Mouse (Mus musculus): ENCODE data around the gene Mvp. TPM values are rescaled to one million over a fixed set of nuclear protein-coding genes. Genes with fewer than 3 reads are reported as not detected.

Mvp gene
- polyA plus RNA-seq, 1 experiment from 2014 or later: 3.0 TPM

DNA sequence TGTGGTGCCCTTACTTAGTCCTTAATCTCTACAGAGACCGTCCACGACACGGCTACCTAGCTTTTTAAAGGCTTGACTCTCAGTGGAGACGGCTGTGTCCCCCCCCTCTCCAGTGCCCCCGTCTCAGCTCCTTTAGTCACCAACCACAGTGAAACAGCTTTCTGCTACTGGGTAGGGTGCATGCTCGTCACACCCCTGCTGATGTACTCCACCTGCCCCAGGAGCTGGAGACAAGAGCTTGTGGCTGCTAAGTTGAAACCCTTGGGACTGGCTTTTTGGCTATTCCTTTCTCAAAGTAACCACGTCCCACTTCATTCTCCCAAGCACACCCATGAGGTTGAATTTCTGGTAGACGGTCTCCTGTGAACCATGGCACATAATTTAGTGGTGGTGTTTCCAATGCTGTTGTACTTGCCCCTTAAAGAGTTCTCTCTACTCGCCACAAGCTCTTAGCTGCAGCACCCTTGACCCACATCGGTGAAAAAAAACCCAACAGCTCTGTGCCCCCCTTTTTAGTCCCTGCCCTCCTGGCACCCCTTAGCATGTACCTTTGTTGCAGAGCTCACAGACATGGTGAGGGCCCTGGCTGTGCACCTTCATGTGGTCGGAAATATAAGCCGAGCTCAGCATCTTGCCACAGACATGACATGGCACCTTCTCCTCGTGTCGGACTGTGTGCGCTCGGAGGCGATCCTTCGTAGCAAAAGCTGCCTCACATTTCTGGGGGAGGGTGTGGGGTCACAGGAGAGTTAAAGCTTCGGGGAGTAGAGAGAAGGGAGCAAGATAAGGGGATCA, 9.7 kb upstream of the Mvp start:
- 38% methylated on average over 19 of the region's 19 CpGs for WGBS
- Histone ChIP-seq H3K4me3 (peak overlapping the region; percentile 88), H3K27ac (replicated peaks) (peak overlapping the region; percentile 100), H3K4me1 (peaks cover 76% of the 10 kb centered on the region), H3K9me3 (replicated peaks) (no peaks in the 10 kb centered on the region), H3K36me3 (peaks cover 58% of the 10 kb centered on the region), H3K27me3 (ENCODE audit: low read depth, poor library complexity, severe bottlenecking) (no peaks in the 10 kb centered on the region)
- no peak for DNase-seq (ENCODE audit: low spot score)

DNA sequence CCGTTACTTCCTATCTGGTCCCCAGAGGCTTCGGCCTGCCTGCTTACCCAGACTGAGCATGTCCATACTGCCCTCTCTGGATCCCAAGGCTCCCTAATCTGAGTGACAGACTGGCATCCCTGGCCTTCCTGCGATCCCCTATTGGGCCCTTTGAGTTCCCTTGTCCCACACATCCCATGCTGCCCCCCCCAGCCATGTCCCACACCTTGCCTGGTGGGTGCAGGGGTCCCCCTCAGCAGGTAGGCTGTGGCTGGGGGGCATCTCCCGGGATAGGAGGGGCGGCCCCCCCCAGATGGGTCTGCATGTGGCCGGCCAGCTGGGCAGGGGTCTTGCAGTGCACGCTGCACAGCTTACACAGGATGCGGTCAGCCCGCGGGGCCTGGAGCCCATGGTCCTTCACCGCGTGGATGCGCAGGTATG, 8.9 kb upstream of the Mvp start:
- Histone ChIP-seq H3K27ac (replicated peaks) (peak overlapping the region; percentile 100), H3K4me1 (peaks cover 82% of the 10 kb centered on the region), H3K9me3 (replicated peaks) (no peaks in the 10 kb centered on the region), H3K4me3 (peak overlapping the region; percentile 88), H3K27me3 (ENCODE audit: low read depth, poor library complexity, severe bottlenecking) (no peaks in the 10 kb centered on the region), H3K36me3 (peaks cover 50% of the 10 kb centered on the region)
- DNase-seq (ENCODE audit: low spot score): no peak
- WGBS: 81% methylated on average over 13 of the region's 13 CpGs

DNA sequence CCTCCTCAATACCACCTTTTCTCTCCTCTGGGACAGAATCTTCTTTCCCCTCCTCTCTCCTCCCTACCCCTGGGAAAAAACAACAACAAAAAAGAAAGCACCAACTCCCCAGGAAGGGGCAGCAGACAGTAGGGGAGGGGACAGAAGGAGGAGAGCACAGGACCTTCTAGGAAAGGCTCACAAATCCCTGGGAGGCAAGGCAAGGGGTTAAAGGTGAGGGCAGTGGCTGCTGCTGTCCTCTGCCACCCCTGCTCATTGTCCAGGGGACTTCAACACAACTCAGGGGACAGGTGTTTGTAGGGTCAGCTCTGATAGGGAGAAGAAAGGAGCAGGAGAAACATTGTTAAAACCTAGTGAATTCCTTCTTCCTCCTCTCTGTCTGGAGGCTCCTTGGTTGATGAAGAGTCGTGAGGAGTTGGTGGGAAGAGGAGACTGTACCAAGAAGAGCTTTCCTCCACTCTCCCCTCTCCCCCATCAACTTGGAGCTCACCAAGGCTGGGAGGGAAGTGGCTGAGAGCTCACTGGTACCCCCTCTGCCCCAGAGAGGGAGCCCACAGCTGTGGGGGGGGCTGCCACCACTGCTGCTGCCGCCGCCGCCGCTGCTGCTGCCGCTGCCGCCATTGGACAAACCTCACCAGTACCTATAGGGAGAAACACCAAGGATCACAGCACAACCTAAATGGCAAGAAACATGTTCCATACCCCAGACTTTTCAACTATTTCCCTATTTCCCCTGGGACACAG, 8.3 kb upstream of the Mvp start:
- no peak for DNase-seq (ENCODE audit: low spot score)
- H3K27ac ChIP-seq (replicated peaks): peak overlapping the region; percentile 100
- WGBS: 72% methylated on average over 7 of the region's 7 CpGs
- H3K9me3 ChIP-seq (replicated peaks): no peaks in the 10 kb centered on the region
- H3K4me1 ChIP-seq: peaks cover 82% of the 10 kb centered on the region
- peak overlapping the region; percentile 88 for H3K4me3 ChIP-seq
- H3K27me3 ChIP-seq (ENCODE audit: low read depth, poor library complexity, severe bottlenecking): no peaks in the 10 kb centered on the region
- H3K36me3 ChIP-seq: peaks cover 44% of the 10 kb centered on the region

DNA sequence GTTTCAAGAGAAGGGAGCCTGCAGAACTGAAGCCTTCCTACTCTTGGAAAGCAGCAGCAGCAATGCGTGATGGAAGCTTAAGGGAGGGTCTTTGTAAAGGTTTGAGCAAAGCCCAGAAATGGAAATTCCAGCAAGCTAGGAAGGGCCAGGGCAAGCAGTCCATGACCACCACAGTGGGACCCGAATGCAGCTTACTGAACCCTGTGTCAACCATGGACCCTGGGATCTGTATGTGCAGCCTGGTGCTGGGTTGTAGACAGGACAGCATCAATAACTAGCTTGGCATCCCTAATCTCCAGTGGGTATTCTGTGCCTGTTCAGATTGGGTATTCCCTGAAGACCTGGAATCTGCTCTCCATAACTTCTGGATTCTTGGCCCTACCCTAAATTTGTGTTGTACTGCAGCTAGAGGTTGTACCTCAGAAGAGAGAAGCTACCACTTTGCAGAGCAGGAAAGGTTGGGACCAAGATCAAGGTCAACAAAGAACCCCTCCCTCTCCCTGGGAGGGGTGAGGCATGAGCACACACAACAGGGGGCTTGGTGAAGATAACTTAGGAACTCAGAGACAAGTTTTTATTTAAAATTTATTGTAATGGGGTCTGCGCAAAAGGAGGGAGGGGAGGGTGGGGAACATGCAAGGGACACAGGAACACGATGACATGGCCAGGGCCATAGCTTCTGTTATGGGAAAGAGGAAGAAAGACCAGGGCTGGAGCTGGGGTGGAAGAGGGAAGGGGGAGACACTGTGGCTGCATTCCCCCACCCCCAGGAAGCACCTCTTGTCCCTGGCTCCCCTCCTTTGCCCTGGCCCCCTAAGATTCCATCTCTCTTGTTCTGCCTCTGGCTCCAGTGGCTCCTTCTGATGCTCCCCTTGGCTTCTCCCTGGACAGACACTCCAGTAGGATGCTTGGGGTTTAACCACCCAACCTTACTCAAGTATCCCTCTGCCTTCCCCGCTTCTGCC, 7.4 kb upstream of the Mvp start:
- 49% methylated on average over 5 of the region's 5 CpGs for WGBS
- Histone ChIP-seq H3K9me3 (replicated peaks) (no peaks in the 10 kb centered on the region), H3K36me3 (peaks cover 42% of the 10 kb centered on the region), H3K4me3 (peak overlapping the region; percentile 88), H3K4me1 (peaks cover 88% of the 10 kb centered on the region), H3K27ac (replicated peaks) (peak overlapping the region; percentile 92), H3K27me3 (ENCODE audit: low read depth, poor library complexity, severe bottlenecking) (no peaks in the 10 kb centered on the region)
- DNase-seq (ENCODE audit: low spot score): peak; percentile 56

DNA sequence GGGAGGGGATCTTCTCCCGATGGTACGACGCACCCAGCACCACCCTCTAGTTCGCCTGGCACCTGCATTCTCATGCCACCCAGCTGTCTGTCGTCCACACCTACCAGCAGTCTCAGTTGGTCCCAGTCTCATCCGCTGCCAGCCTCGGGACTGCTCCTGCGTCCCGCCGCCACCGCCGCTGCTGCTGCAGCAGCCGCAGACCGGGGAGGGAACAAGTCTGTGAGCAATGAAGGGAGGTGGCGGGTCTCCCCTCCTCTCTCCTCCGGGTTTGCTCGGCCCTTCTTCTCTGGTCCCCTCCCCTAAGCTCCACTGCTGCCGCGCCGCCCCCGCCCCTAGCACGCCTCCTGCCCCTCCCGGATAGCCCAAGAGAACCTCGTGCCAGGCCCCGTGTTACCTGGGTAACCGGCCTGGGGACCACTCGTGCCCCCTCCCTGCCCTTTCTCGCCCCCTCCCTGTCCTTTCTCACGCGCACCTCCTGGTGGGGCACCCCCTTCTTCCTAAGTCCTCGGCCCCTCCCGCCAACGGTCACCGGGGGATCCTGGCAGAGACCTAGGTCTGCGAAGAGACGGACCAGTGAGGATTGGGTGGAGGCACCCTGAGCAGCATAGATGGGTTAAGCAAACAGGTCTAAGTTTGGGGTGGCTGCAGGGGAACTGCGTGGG, 6.6 kb upstream of the Mvp start, which contains the start of the genes Gm42742 and Prrt2:
Gm42742 (minus strand) TSS at position 197 of the 662 bp plus-strand sequence.
Prrt2 (minus strand) TSS at position 311 of the 662 bp plus-strand sequence.
- Histone ChIP-seq H3K9me3 (replicated peaks) (no peaks in the 10 kb centered on the region), H3K4me3 (peak within 1 kb of the TSS; percentile 88), H3K27ac (replicated peaks) (peak within 1 kb of the TSS; percentile 92), H3K4me1 (peaks cover 96% of the 10 kb centered on the region), H3K27me3 (ENCODE audit: low read depth, poor library complexity, severe bottlenecking) (no peaks in the 10 kb centered on the region), H3K36me3 (peaks cover 42% of the 10 kb centered on the region)
- peak; percentile 74 for DNase-seq (ENCODE audit: low spot score)
- WGBS: 1% methylated on average over 35 of the region's 37 CpGs

DNA sequence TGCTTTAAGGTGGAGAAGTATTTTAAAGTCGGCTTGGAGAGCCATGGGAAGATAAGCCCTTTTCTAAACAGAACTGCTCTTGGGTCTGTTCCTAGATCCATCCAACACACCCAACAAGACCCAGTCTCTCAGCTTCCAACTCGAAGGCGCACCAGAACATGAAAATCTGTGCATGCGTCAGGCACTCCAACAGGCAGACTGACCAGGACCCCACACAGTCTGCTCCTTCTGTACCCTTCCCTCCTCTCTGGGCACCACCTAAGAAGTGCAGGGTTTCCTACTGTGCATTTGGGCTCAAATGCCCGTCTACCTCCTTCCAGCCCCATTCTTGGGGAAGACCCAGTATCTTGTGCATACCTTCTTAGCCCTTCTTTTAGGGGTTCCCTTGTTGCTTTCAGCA, 6.1 kb upstream of the Mvp start:
- DNase-seq (ENCODE audit: low spot score): no peak
- WGBS: 34% methylated on average over 5 of the region's 5 CpGs
- Histone ChIP-seq H3K9me3 (replicated peaks) (no peaks in the 10 kb centered on the region), H3K27ac (replicated peaks) (peak overlapping the region; percentile 92), H3K36me3 (peaks cover 45% of the 10 kb centered on the region), H3K4me3 (peak overlapping the region; percentile 88), H3K4me1 (peaks cover 99% of the 10 kb centered on the region), H3K27me3 (ENCODE audit: low read depth, poor library complexity, severe bottlenecking) (no peaks in the 10 kb centered on the region)

DNA sequence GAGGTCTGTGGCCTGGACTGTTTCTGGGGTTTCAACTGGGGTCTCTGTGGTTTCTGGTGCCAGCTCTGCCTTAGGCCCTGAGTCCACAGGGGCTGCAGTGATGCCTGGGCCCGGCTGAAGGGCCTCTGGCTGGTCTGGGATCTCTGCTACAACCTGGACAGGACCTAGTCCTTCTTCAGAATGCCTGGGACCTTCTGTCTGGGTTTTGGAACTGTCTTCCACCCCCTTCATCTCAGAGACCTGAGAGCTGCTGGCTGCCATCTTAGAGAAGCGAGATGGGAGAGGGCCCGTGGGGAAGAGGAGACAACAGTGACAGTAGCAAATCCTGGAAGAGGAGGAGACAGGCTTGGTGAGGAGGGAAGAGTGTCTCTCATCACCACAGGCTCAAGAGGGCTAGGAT, 5.6 kb upstream of the Mvp start:
- DNase-seq (ENCODE audit: low spot score): no peak
- WGBS: 58% methylated on average over 3 of the region's 3 CpGs

DNA sequence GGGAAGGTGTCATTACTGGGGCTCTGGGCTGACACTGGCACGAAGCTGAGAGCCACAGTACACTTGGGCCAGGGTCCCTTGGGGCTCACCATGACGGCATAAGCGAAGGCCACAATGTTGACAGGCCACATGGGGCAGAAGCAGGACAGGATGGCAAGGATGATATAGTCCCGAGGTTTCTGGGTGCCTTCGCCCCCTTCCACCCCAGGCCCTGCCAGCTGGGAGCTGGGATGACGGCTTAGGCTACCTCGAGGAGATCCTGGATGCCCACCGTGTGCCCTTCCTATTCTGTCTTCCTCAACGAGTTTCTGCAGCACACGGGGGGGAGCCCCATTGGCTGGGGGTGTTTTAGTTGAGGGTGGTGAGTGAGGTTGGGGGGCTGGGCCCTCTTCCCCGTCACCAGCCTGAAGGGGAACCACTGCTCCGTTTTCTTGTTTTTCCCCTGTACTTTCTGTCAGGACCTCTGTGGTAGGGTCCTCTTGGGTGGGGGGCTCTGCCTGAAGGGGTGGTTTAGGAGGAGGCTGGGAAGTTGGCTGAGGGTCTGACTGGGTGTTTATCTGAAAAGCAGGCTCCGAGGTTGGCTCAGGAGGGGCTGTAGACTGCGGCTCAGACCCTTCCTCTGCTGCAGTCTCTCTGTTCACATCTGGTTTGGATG, 5.0 kb upstream of the Mvp start:
- H3K27me3 ChIP-seq (ENCODE audit: low read depth, poor library complexity, severe bottlenecking): no peaks in the 10 kb centered on the region
- peaks cover 45% of the 10 kb centered on the region for H3K36me3 ChIP-seq
- no peak for DNase-seq (ENCODE audit: low spot score)
- peak overlapping the region; percentile 96 for H3K27ac ChIP-seq (replicated peaks)
- peaks cover 99% of the 10 kb centered on the region for H3K4me1 ChIP-seq
- WGBS: 82% methylated on average over 14 of the region's 14 CpGs
- peak overlapping the region; percentile 88 for H3K4me3 ChIP-seq
- no peaks in the 10 kb centered on the region for H3K9me3 ChIP-seq (replicated peaks)

More for the DNA sequence above, 5.6 kb upstream of the Mvp start:
- H3K27me3 ChIP-seq (ENCODE audit: low read depth, poor library complexity, severe bottlenecking): no peaks in the 10 kb centered on the region
- H3K9me3 ChIP-seq (replicated peaks): no peaks in the 10 kb centered on the region
- peak overlapping the region; percentile 88 for H3K4me3 ChIP-seq
- peaks cover 45% of the 10 kb centered on the region for H3K36me3 ChIP-seq
- H3K27ac ChIP-seq (replicated peaks): peak overlapping the region; percentile 92
- peaks cover 99% of the 10 kb centered on the region for H3K4me1 ChIP-seq

DNA sequence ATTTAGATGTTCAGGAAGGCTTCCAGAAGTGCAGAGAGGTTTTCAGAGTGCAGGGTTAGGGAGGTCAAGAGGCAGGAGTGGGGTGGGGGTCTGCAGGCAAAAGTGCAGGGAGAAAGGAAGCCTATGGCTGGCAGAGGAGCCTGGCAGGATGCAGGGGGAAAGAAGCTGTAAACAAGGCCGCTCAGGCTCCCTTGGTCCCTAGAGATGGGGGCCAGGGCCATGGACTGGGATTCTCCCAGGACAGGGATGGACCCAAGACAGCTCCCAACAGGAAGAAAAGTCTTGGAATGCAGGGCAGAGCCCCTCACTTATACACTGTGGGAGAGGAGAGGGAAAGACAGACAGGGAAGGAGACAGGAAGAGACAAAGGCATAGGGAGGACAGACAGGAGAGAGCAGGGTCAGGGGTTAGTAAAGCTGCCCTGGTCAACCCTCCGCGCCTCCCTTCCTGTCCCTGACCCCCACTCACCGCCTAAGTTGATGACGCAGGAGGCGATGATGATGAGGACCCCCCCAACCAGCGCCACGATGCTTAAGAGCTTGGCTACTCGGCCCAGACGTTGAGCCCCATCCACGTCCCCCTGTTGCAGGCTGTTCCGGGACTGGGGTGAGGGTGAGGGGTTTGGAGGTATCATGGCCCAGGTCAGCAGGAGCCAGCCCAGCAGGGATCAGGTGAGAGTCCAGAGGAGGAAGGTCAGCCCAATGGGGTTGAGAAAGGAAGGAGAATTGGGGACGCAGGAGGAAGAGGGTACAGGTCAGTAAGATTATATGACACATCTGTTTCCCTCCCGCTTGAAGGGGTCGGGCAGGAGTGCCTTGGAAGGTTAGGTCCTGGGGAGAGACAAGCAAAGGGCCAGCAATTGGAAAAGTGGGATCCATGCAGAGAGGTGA, 4.2 kb upstream of the Mvp start:
- H3K4me3 ChIP-seq: peak overlapping the region; percentile 88; the same call in 1 of the 2 replicates
- H3K36me3 ChIP-seq: peaks cover 45% of the 10 kb centered on the region

DNA sequence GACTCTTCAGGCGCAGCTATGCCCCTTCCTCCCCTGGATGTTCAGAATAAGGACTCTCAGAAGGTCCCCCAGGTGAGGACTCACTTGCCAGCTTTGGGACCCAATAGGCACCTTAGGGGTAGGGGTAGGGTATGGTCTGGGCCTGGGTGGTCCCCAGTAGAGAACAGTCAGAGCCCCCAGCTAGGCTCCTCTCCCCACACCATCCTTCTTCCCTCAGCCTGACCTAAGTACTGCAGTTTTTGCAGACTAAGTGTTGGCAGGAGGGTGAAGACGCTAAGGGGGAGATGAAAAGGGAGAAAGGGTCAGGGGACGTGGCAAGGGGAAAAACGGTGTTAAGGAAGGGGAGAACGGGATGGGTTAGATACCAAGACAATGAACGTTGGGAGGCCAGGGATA, 3.5 kb upstream of the Mvp start:
- Histone ChIP-seq H3K4me1 (peaks cover 91% of the 10 kb centered on the region), H3K36me3 (peaks cover 45% of the 10 kb centered on the region), H3K27me3 (ENCODE audit: low read depth, poor library complexity, severe bottlenecking) (no peaks in the 10 kb centered on the region), H3K4me3 (peak overlapping the region; percentile 14; the same call in 1 of the 2 replicates), H3K9me3 (replicated peaks) (no peaks in the 10 kb centered on the region), H3K27ac (replicated peaks) (peak overlapping the region; percentile 96)
- no peak for DNase-seq (ENCODE audit: low spot score)
- WGBS: 65% methylated on average over 6 of the region's 6 CpGs

More for the DNA sequence above, 4.2 kb upstream of the Mvp start:
- no peak for DNase-seq (ENCODE audit: low spot score)
- Histone ChIP-seq H3K9me3 (replicated peaks) (no peaks in the 10 kb centered on the region), H3K27me3 (ENCODE audit: low read depth, poor library complexity, severe bottlenecking) (no peaks in the 10 kb centered on the region), H3K4me1 (peaks cover 98% of the 10 kb centered on the region), H3K27ac (replicated peaks) (peak overlapping the region; percentile 96)
- WGBS: 79% methylated on average over 15 of the region's 15 CpGs
